Mouse (Mus musculus) MEL (cell line): ENCODE measurements around the gene Ciao2a. TPM values are rescaled to one million over a fixed set of nuclear protein-coding genes. Genes with fewer than 3 reads are reported as not detected.

ENCODE experiments used
- DNase-seq: peaks from one replicate; pipeline ENCODE4 v3.0.0; 2011; ENCODE audit warnings: low read depth, low spot score
- H3K27ac ChIP-seq: 2 replicates; pipeline ENCODE4 v1.5.1; 2012; ENCODE audit warnings: low read depth, mild to moderate bottlenecking, control low read depth, low read length, moderate library complexity; ENCODE audit not compliant: control insufficient read depth
- H3K27me3 ChIP-seq, 2 experiments: fragments of 150-350 bp in 1 of 2; sonication (generic) in 1 of 2; 2 replicates each; pipeline ENCODE4 v1.6.1; 2012; ENCODE audit warnings: low read length in 2 of 2, mild to moderate bottlenecking in 2 of 2, improper control_type of control experiment in 1 of 2, moderate library complexity in 1 of 2; ENCODE audit not compliant: insufficient read depth in 2 of 2, control insufficient read depth in 1 of 2
- H3K36me3 ChIP-seq, 2 experiments: 2 replicates each; pipeline ENCODE4 v1.6.1; 2012 to 2014; ENCODE audit warnings: low read length in 2 of 2, improper control_type of control experiment in 1 of 2, inconsistent platforms in 1 of 2, mild to moderate bottlenecking in 1 of 2; ENCODE audit not compliant: insufficient read depth in 2 of 2, control insufficient read depth in 1 of 2
- H3K4me1 ChIP-seq, 2 experiments: fragments of 150-350 bp in 1 of 2; sonication (generic) in 1 of 2; 2 replicates each; pipeline ENCODE4 v1.6.1; 2012; ENCODE audit warnings: low read length in 2 of 2, improper control_type of control experiment in 1 of 2, mild to moderate bottlenecking in 1 of 2; ENCODE audit not compliant: insufficient read depth in 2 of 2, control insufficient read depth in 1 of 2
- H3K4me3 ChIP-seq, 2 experiments: fragments of 150-350 bp in 1 of 2; sonication (generic) in 1 of 2; 2 replicates each; pipeline ENCODE4 v1.5.1; 2012; ENCODE audit warnings: low read depth in 2 of 2, low read length in 2 of 2, mild to moderate bottlenecking in 2 of 2, moderate library complexity in 2 of 2, control low read depth in 1 of 2, improper control_type of control experiment in 1 of 2; ENCODE audit not compliant: control insufficient read depth in 1 of 2, insufficient read depth in 1 of 2
- H3K79me2 ChIP-seq: 2 replicates; pipeline ENCODE4 v1.6.1; 2012; ENCODE audit warnings: mild to moderate bottlenecking, low read length, moderate library complexity; ENCODE audit not compliant: control insufficient read depth, poor library complexity, insufficient read depth
- H3K9ac ChIP-seq: 2 replicates; pipeline ENCODE4 v1.6.1; 2012; ENCODE audit warnings: low read depth, mild to moderate bottlenecking, control low read depth, low read length, moderate library complexity; ENCODE audit not compliant: control insufficient read depth, poor library complexity, severe bottlenecking
- H3K9me3 ChIP-seq: fragments of 150-350 bp; sonication (generic); replicated peaks from 2 replicates; pipeline ENCODE4 v1.6.1; 2012; ENCODE audit warnings: mild to moderate bottlenecking, low read length, improper control_type of control experiment, moderate library complexity; ENCODE audit not compliant: insufficient read depth
- BHLHE40 ChIP-seq: IDR thresholded peaks from 2 replicates; pipeline ENCODE4 v1.6.1; 2012; ENCODE audit warnings: low read depth, mild to moderate bottlenecking, inconsistent platforms, low read length, improper control_type of control experiment, borderline replicate concordance
- CTCF ChIP-seq, 3 experiments: IDR thresholded peaks in 2 of 3; conservative IDR thresholded peaks in 1 of 3; 2 replicates each; pipeline ENCODE4 v1.5.1; 2011 to 2012; ENCODE audit warnings: low read length in 3 of 3, low read depth in 2 of 3, mild to moderate bottlenecking in 2 of 3, improper control_type of control experiment in 1 of 3, inconsistent platforms in 1 of 3, mixed read lengths in 1 of 3, moderate library complexity in 1 of 3; ENCODE audit not compliant: control insufficient read depth in 1 of 3, insufficient read depth in 1 of 3, poor library complexity in 1 of 3, severe bottlenecking in 1 of 3
- ETS1 ChIP-seq: IDR thresholded peaks from 2 replicates; pipeline ENCODE4 v1.6.1; 2012; ENCODE audit warnings: low read depth, mild to moderate bottlenecking, inconsistent platforms, low read length, improper control_type of control experiment, moderate library complexity
- JUND ChIP-seq: IDR thresholded peaks from 2 replicates; pipeline ENCODE4 v1.6.1; 2011; ENCODE audit warnings: low read depth, mild to moderate bottlenecking, improper control_type of control experiment, low read length
- MAFK ChIP-seq: IDR thresholded peaks from 2 replicates; pipeline ENCODE4 v1.6.1; 2011; ENCODE audit warnings: low read depth, mild to moderate bottlenecking, low read length, improper control_type of control experiment, borderline replicate concordance
- MAX ChIP-seq: IDR thresholded peaks from 2 replicates; pipeline ENCODE4 v1.6.1; 2011; ENCODE audit warnings: low read length, improper control_type of control experiment
- MYB ChIP-seq: IDR thresholded peaks from 2 replicates; pipeline ENCODE4 v1.6.1; 2011; ENCODE audit warnings: mild to moderate bottlenecking, low read depth, low read length, improper control_type of control experiment
- MYC ChIP-seq: IDR thresholded peaks from 2 replicates; pipeline ENCODE4 v1.6.1; 2011; ENCODE audit warnings: low read depth, mild to moderate bottlenecking, low read length, improper control_type of control experiment, moderate library complexity
- NRF1 ChIP-seq: IDR thresholded peaks from 2 replicates; pipeline ENCODE4 v1.6.1; 2014; ENCODE audit warnings: low read depth, mild to moderate bottlenecking, inconsistent platforms, low read length, improper control_type of control experiment, moderate library complexity; ENCODE audit not compliant: poor library complexity, insufficient read depth, severe bottlenecking
- POLR2A ChIP-seq, 2 experiments: IDR thresholded peaks; 2 replicates each; pipeline ENCODE4 v1.6.1; 2011 to 2012; ENCODE audit warnings: low read length in 2 of 2, mild to moderate bottlenecking in 2 of 2, control low read depth in 1 of 2, improper control_type of control experiment in 1 of 2, low read depth in 1 of 2, moderate library complexity in 1 of 2; ENCODE audit not compliant: control insufficient read depth in 1 of 2, insufficient read depth in 1 of 2, poor library complexity in 1 of 2
- POLR2AphosphoS5 ChIP-seq: IDR thresholded peaks from 2 replicates; pipeline ENCODE4 v1.6.1; 2012; ENCODE audit warnings: low read depth, borderline replicate concordance, mild to moderate bottlenecking, inconsistent platforms, low read length, moderate library complexity, mixed read lengths
- SIN3A ChIP-seq: IDR thresholded peaks from 2 replicates; pipeline ENCODE4 v1.6.1; 2012; ENCODE audit warnings: low read length, improper control_type of control experiment, inconsistent platforms
- SMC3 ChIP-seq: IDR thresholded peaks from 2 replicates; pipeline ENCODE4 v1.6.1; 2011; ENCODE audit warnings: low read depth, low read length, improper control_type of control experiment
- TAL1 ChIP-seq: IDR thresholded peaks from 2 replicates; pipeline ENCODE4 v1.6.1; 2012; ENCODE audit warnings: mild to moderate bottlenecking, inconsistent platforms, low read length, moderate library complexity, mixed read lengths
- TCF12 ChIP-seq: IDR thresholded peaks from 2 replicates; pipeline ENCODE4 v1.6.1; 2014; ENCODE audit warnings: low read depth, mild to moderate bottlenecking, inconsistent platforms, low read length, improper control_type of control experiment, moderate library complexity
- USF2 ChIP-seq, 2 experiments: IDR thresholded peaks; 2 replicates each; pipeline ENCODE4 v1.6.1; 2011 to 2012; ENCODE audit warnings: improper control_type of control experiment in 2 of 2, low read length in 2 of 2, borderline replicate concordance in 1 of 2, inconsistent platforms in 1 of 2, low read depth in 1 of 2, mild to moderate bottlenecking in 1 of 2; ENCODE audit not compliant: insufficient read depth in 1 of 2
- polyA plus RNA-seq, 2 experiments: library from polyadenylated mRNA; stranded (reverse) in 1 of 2; unstranded in 1 of 2; fragments of >175 nt in 1 of 2; fragments of >200 nt in 1 of 2; gene quantifications; 2 replicates each; pipeline versions ENCODE4 v1.2.1 to v1.2.4; 2012; ENCODE audit warnings: low replicate concordance in 2 of 2, low read depth in 1 of 2; ENCODE audit not compliant: insufficient read length in 2 of 2, insufficient read depth in 1 of 2, missing spikeins in 1 of 2
- total RNA-seq: library from RNA; depleted of rRNA; stranded (reverse); fragments of 300-350 nt; gene quantifications from 2 replicates; pipeline ENCODE4 v1.2.3, GENCODE M21; 2012

Gene Ciao2a
- total and polyA plus RNA-seq, 3 experiments = 88.1 to 121 TPM; not detected in 1

DNA sequence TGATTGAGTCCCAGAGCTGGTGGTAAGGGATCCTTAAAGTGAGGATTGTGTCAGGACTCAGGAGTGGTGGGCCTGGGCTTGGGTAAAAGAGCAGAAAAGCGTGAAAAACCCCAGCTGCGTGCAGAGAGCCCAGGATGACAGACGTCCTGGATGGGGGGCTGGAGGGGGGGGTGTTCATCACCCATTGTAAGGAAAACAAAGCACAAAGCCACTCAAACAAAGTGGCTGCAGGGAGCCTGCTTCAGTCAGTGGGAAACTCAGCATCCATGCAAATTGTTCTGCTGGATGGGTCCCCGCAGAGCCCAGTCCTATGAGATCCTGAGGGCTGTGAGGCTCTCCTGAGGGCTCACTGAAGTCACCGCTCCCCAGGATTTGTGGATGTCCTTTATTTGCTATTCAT is 44.1 kb downstream of the Ciao2a start:
- Histone ChIP-seq H3K36me3 (peaks cover 0 to 4% of the 10 kb centered on the region in 2 experiments; a peak in 2 of 4 replicates), H3K4me1 (peaks cover 0 to 9% of the 10 kb centered on the region in 2 experiments; a peak in 2 of 4 replicates), H3K79me2 (no peaks in the 10 kb centered on the region), H3K4me3 (no peak overlapping the region), H3K27me3 (no peaks in the 10 kb centered on the region), H3K9me3 (no peaks in the 10 kb centered on the region), H3K27ac (no peak overlapping the region), H3K9ac (no peak overlapping the region)
- DNase-seq = no peak
- TF ChIP-seq SMC3 = no peak
- TF ChIP-seq, all 39 proteins: peak for 0

- Histone ChIP-seq H3K9me3 (no peaks in the 10 kb centered on the region), H3K27me3 (no peaks in the 10 kb centered on the region), H3K4me3 (no peak overlapping the region), H3K9ac (no peak overlapping the region), H3K36me3 (peaks cover 0 to 4% of the 10 kb centered on the region in 2 experiments; a peak in 2 of 4 replicates), H3K79me2 (no peaks in the 10 kb centered on the region), H3K4me1 (peaks cover 0 to 9% of the 10 kb centered on the region in 2 experiments; a peak in 2 of 4 replicates), H3K27ac (no peak overlapping the region)
- DNase-seq = no peak
- TF ChIP-seq MAFK (no peak), USF2 (IDR thresholded peaks at IDR 0.05; ENCODE audit: borderline replicate concordance in 1 of 2, insufficient read depth in 1 of 2, low read depth in 1 of 2, low read length in 2 of 2) (no peak), SMC3 (no peak), SIN3A (no peak), MYB (no peak), TAL1 (no peak), MYC (no peak), POLR2A (IDR thresholded peaks at IDR 0.05; ENCODE audit: control insufficient read depth in 1 of 2, insufficient read depth in 1 of 2, low read depth in 1 of 2, low read length in 2 of 2, poor library complexity in 1 of 2) (no peak), MAX (no peak), CTCF (IDR thresholded peaks at IDR 0.05 in 2 of 3, conservative IDR thresholded peaks at IDR 0.05 in 1 of 3; ENCODE audit: control insufficient read depth in 1 of 3, insufficient read depth in 1 of 3, low read depth in 2 of 3, low read length in 3 of 3, poor library complexity in 1 of 3, severe bottlenecking in 1 of 3) (no peak), POLR2AphosphoS5 (no peak), BHLHE40 (no peak), JUND (no peak), TCF12 (no peak), NRF1 (no peak), ETS1 (no peak)
These were observed 45.0 kb downstream of the Ciao2a start for GRCm38 (mm10) chr9:66171275-66171921.
